Mouse (Mus musculus) heart, embryonic 16.5 days (tissue): Measurements from ENCODE around the gene Tbx3. TPM values are rescaled to one million over a fixed set of nuclear protein-coding genes. Genes with fewer than 3 reads are reported as not detected.

ENCODE experiments used
- ATAC-seq: fragments of 200-750 bp; cut with Nextera tagmentation; replicated peaks from 2 replicates; pipeline ENCODE4 v1.8.0; 2017; ENCODE audit warnings: moderate number of reproducible peaks; ENCODE audit not compliant: insufficient read depth, low FRiP score; ENCODE audit errors: extremely low read depth
- H3K27ac ChIP-seq: fragments of 300-500 bp; sonication (generic); 2 replicates; pipeline ENCODE4 v1.5.1; 2014; ENCODE audit warnings: mild to moderate bottlenecking, low read length, control low read depth, moderate library complexity
- H3K27me3 ChIP-seq: fragments of 300-500 bp; sonication (generic); 2 replicates; pipeline ENCODE4 v1.6.1; 2014; ENCODE audit warnings: low read length, mixed read lengths; ENCODE audit not compliant: control insufficient read depth, insufficient read depth
- H3K36me3 ChIP-seq: fragments of 300-500 bp; sonication (generic); 2 replicates; pipeline ENCODE4 v1.6.1; 2014; ENCODE audit not compliant: control insufficient read depth, insufficient read depth
- H3K4me1 ChIP-seq: fragments of 300-500 bp; sonication (generic); 2 replicates; pipeline ENCODE4 v1.6.1; 2014; ENCODE audit warnings: low read length, mixed read lengths; ENCODE audit not compliant: control insufficient read depth, insufficient read depth
- H3K4me2 ChIP-seq: fragments of 300-500 bp; sonication (generic); 2 replicates; pipeline ENCODE4 v1.6.1; 2014; ENCODE audit warnings: low read depth, mild to moderate bottlenecking, control low read depth, low read length
- H3K4me3 ChIP-seq: fragments of 300-500 bp; sonication (generic); 2 replicates; pipeline ENCODE4 v1.5.1; 2014; ENCODE audit warnings: mild to moderate bottlenecking, control low read depth, low read length
- H3K9ac ChIP-seq: fragments of 300-500 bp; sonication (generic); 2 replicates; pipeline ENCODE4 v1.6.1; 2014; ENCODE audit warnings: low read length, control low read depth
- H3K9me3 ChIP-seq: fragments of 300-500 bp; sonication (generic); replicated peaks from 2 replicates; pipeline ENCODE4 v1.6.1; 2016; ENCODE audit warnings: low read length; ENCODE audit not compliant: control insufficient read depth
- WGBS: fragments of 180-500 bp; shearing (Covaris S2); extraction: QIAGEN DNeasy Blood & Tissue Kit; methylation state at CpG from one replicate; pipeline ENCODE4 v1.1.7; 2014; 5-methylcytosine and 5-hydroxymethylcytosine counted together
- polyA plus RNA-seq: library from polyadenylated mRNA; unstranded; fragments of >200 nt; fragmentation: Nextera tagmentation; extraction: Ambion mirVana; gene quantifications from 2 replicates; pipeline ENCODE4 v1.2.1, GENCODE M21; 2015

Gene Tbx3
- polyA plus RNA-seq, 1 experiment from 2014 or later, result 7.4 TPM

- 42% methylated on average over 8 of the region's 8 CpGs for WGBS
- Histone ChIP-seq H3K27ac (no peak overlapping the region), H3K4me2 (no peak overlapping the region), H3K9me3 (no peaks in the 10 kb centered on the region), H3K4me3 (no peak overlapping the region), H3K36me3 (no peaks in the 10 kb centered on the region), H3K27me3 (peaks cover 27% of the 10 kb centered on the region), H3K4me1 (no peaks in the 10 kb centered on the region), H3K9ac (no peak overlapping the region)
- no peak for ATAC-seq
Measured at GRCm38 (mm10) chr5:119694914-119695313, 24.4 kb downstream of the Tbx3 start.

- H3K4me2 ChIP-seq, result no peak overlapping the region
- WGBS, result 82% methylated on average over 1 of the region's 1 CpGs
Measured at GRCm38 (mm10) chr5:119703031-119703430, 32.6 kb downstream of the Tbx3 start.

DNA sequence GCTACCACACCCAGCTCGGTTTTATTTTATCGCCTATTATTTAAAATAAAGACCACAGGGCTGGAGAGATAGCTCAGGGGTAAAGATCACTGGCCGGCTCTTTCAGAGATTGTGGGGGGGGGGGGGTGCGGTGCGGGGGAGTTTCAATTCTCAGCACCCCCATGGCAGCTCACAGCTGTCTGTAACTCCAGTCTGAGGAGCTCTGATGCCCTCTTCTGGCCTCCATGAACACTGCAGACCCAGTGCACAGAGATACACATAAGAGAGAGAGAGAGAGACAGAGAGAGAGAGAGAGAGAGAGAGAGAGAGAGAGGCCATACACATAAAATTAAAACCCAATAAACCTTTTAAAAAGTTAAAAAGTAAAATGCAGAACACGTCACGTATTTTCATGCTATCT is 34.4 kb downstream of the Tbx3 start:
- Histone ChIP-seq H3K36me3 (no peaks in the 10 kb centered on the region), H3K9ac (no peak overlapping the region), H3K4me2 (no peak overlapping the region), H3K9me3 (no peaks in the 10 kb centered on the region), H3K27ac (no peak overlapping the region), H3K4me3 (no peak overlapping the region), H3K4me1 (0 out of 2 replicates have a peak, but pooled peaks cover 2% of the 10 kb centered on the region), H3K27me3 (peaks cover 29% of the 10 kb centered on the region)
- 64% methylated on average over 7 of the region's 7 CpGs for WGBS
- ATAC-seq, result no peak

More at GRCm38 (mm10) chr5:119703031-119703430, 32.6 kb downstream of the Tbx3 start:
- Histone ChIP-seq H3K4me1 (0 out of 2 replicates have a peak, but pooled peaks cover 2% of the 10 kb centered on the region), H3K27me3 (peaks cover 23% of the 10 kb centered on the region), H3K36me3 (no peaks in the 10 kb centered on the region), H3K9ac (no peak overlapping the region), H3K9me3 (no peaks in the 10 kb centered on the region), H3K27ac (no peak overlapping the region), H3K4me3 (no peak overlapping the region)
- ATAC-seq, result no peak

GRCm38 (mm10) chr5:119706467-119706866 is 36.0 kb downstream of the Tbx3 start:
- no peak for ATAC-seq
- H3K9ac ChIP-seq, result no peak overlapping the region
- H3K4me1 ChIP-seq, result 0 out of 2 replicates have a peak, but pooled peaks cover 2% of the 10 kb centered on the region
- H3K27ac ChIP-seq, result no peak overlapping the region
- peak overlapping the region; percentile 27; the same call in 1 of the 2 replicates for H3K4me2 ChIP-seq
- peaks cover 38% of the 10 kb centered on the region for H3K27me3 ChIP-seq
- no peaks in the 10 kb centered on the region for H3K36me3 ChIP-seq
- 2% methylated on average over 17 of the region's 17 CpGs for WGBS
- H3K4me3 ChIP-seq, result no peak overlapping the region
- H3K9me3 ChIP-seq, result peaks cover 2% of the 10 kb centered on the region; the same call in 1 of the 2 replicates

- 81% methylated on average over 14 of the region's 14 CpGs for WGBS
- Histone ChIP-seq H3K9me3 (peaks cover 3% of the 10 kb centered on the region; the same call in 1 of the 2 replicates), H3K36me3 (no peaks in the 10 kb centered on the region), H3K4me2 (no peak overlapping the region), H3K4me1 (0 out of 2 replicates have a peak, but pooled peaks cover 2% of the 10 kb centered on the region), H3K27me3 (peaks cover 41% of the 10 kb centered on the region), H3K27ac (no peak overlapping the region), H3K4me3 (no peak overlapping the region), H3K9ac (no peak overlapping the region)
- ATAC-seq, result no peak
Measured at GRCm38 (mm10) chr5:119708850-119709585, 38.5 kb downstream of the Tbx3 start.

DNA sequence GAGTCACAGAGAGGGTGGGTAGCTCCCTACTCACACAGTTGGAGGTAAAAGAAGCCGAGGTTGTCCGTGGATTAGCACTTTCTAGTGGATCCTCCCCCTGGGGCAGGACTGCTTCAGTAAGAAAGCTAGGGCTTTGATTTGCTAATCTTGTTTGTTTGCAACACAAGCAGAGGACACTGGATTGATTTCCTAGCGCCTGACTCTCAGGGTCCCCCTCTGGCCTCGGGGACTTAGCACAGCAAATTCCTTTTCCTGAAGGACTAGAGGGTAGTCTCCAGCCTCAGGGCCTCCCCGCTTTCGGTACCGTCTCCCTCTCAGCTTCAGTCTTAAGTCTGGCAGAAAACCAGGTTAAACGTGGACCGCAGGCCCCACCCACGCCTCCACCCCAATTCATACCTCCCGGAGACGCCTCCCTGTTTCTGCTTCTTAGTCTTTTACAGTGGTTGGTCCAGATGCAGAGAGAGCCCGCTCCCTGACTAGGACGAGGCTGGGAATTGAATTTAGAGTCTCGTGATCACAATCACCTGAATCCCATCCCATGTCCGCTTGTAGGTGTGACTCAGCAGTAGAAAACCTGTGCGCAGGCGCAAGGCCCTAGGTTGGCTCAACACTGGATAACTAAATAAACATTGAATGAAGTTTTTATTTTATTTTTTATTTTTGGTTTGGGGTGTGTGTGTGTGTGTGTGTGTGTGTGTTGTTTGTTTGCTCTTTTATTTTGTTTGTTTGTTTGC is 39.5 kb downstream of the Tbx3 start:
- Histone ChIP-seq H3K9ac (no peak overlapping the region), H3K4me2 (no peak overlapping the region), H3K9me3 (peaks cover 3% of the 10 kb centered on the region; the same call in 1 of the 2 replicates), H3K4me1 (0 out of 2 replicates have a peak, but pooled peaks cover 2% of the 10 kb centered on the region), H3K36me3 (no peaks in the 10 kb centered on the region), H3K27ac (no peak overlapping the region), H3K4me3 (no peak overlapping the region), H3K27me3 (peaks cover 38% of the 10 kb centered on the region)
- no peak for ATAC-seq
- WGBS, result 32% methylated on average over 18 of the region's 18 CpGs

DNA sequence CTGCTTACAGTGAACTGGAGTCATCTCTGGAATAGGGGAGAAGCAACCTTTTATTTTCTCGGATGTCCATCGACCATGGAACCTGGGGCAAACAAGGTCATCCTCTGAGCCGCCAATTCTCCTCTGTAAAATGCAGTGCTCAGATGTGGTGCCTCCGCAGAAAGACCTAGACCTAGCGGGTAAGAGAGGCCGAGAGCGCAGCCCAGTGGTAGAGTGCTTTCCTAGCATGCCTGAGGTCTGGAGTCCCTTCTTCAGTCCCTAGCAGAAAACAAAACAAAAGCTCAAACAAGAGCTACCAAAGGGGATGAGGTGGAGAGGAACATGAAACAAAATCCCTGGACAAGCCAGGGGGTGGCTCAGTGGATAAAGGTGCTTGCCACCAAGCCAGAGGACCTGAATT is 40.3 kb downstream of the Tbx3 start:
- no peak for ATAC-seq
- H3K36me3 ChIP-seq, result no peaks in the 10 kb centered on the region
- peaks cover 33% of the 10 kb centered on the region for H3K27me3 ChIP-seq
- H3K4me1 ChIP-seq, result 0 out of 2 replicates have a peak, but pooled peaks cover 2% of the 10 kb centered on the region
- H3K9ac ChIP-seq, result no peak overlapping the region
- H3K27ac ChIP-seq, result no peak overlapping the region
- H3K4me3 ChIP-seq, result no peak overlapping the region
- WGBS, result 33% methylated on average over 7 of the region's 7 CpGs
- peaks cover 3% of the 10 kb centered on the region; the same call in 1 of the 2 replicates for H3K9me3 ChIP-seq
- no peak overlapping the region for H3K4me2 ChIP-seq

- no peak overlapping the region for H3K9ac ChIP-seq
- H3K4me3 ChIP-seq, result no peak overlapping the region
- no peak for ATAC-seq
- H3K27me3 ChIP-seq, result peaks cover 31% of the 10 kb centered on the region
- H3K4me1 ChIP-seq, result no peaks in the 10 kb centered on the region
- peaks cover 3% of the 10 kb centered on the region; the same call in 1 of the 2 replicates for H3K9me3 ChIP-seq
- no peak overlapping the region for H3K4me2 ChIP-seq
- H3K36me3 ChIP-seq, result no peaks in the 10 kb centered on the region
- H3K27ac ChIP-seq, result no peak overlapping the region
- 83% methylated on average over 5 of the region's 5 CpGs for WGBS
Measured at GRCm38 (mm10) chr5:119711626-119712025, 41.2 kb downstream of the Tbx3 start.
